Mouse (Mus musculus) spleen, adult 18-20 months (tissue): ENCODE results near the gene Alg1.
"Not testable (repeated sequence)": the region's sequence is repeated elsewhere in the genome, so short reads cannot be mapped to it uniquely, and the experiment has no call there.

Experiments used
- DNase-seq, 2 experiments: peaks; one replicate each; pipeline ENCODE4 v3.0.0; 2022; ENCODE audit warnings: mixed read lengths in 2 of 2

Alg1 gene

DNA sequence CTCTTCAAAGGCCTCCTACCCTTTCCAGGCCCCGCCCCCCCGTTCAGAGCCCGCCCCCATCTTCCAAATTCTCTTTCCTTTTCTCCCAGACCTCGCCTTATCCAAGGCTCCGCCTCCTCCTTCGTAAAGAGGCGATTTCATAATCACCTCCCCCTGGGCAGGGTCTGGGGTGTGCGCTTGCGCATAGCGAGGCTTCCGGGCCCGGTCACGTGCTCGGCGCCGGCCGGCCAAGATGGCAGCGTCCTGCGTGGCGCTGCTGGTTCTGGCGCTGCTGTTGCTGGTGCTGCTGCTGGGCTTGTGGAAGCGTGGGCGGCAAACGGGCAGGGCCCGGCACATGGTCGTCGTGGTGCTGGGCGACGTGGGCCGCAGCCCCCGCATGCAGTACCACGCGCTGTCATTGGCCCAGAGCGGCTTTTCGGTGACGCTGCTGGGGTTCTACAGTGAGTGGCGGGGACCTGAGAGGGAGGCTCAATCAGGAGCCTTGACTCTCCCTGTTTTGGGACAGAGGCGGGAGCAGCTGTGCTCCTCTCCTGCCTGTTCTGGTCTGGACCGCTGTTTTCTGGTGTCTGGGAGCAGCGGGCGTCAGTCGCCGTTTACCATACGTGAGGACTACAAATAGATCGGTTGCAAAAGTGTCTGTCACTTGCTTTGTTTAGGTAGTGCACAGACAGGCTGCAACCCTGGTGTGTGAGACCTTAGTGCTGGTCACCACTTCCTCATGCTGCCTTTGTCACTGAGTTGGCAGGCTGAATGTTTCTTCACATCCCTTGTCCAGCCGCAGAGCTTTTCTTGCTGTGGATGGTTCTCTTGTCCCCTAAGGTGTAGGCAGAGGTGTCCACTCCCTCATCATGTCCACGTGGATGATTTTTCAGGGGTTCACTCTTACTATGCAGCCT is at the start of gene Alg1:
Alg1 (plus strand) TSS at position 204 of the 896 bp plus-strand sequence.
- DNase-seq = peak; percentile 85 to 89

DNA sequence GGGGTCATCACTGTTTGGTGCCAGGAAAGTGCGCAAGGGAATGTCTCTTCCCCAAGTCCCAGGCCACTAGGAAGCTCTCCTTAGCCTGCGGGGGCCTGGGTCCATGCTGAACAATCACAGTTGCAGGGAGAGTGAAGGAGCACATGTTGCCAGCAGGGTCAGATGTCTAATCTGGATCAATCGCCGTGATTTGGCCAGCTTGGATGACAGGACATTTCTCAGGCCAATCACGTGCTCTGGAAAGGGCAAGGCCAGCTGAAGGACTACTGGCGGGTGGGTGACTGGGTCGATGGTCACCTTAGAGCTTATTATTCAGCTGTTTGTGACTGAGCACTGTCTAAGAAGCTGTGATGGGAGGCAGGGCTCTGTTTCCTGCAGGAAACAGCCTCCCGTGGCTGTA is 49.3 kb upstream of the Alg1 start:
- no peak for DNase-seq

DNA sequence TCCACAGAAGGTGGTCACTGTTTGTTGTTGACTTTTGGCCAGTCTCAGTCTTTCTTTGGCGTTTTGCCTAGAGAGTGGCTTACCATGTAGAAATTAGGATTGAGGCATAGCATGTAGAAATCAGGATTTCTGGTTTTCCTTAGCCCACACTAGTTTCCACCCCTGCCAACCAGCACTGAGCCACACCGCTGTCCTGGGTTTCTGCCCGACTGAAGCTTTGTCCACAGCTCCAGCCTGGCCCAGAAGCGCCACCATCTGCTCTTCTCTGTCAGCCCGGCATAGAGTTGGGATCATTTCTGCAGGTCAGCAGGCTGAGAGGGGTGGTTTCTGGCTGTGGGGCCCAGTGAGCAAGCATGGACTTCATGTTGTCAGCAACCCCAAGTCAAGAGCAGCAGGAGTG is 48.5 kb upstream of the Alg1 start:
- DNase-seq = no peak

DNA sequence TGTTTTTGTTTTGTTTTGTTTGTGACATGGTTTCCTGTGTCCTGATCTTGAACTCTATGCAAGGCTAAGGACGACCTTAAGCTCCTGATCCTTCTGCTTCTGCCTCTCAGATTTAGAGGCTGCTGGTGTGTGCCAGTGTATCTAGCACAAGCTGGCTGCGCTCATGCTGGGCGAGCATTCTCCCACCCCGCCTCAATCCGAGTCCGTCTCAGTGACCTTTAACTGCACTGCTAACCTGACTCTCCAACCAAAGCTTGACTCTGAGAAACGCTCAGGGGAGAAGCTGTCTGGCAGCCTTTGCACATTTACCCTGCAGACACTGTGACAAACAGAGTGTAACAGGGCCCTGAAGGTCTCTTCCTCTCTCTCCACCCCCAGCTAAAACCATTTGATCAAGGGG is 47.7 kb upstream of the Alg1 start:
- no peak for DNase-seq

DNA sequence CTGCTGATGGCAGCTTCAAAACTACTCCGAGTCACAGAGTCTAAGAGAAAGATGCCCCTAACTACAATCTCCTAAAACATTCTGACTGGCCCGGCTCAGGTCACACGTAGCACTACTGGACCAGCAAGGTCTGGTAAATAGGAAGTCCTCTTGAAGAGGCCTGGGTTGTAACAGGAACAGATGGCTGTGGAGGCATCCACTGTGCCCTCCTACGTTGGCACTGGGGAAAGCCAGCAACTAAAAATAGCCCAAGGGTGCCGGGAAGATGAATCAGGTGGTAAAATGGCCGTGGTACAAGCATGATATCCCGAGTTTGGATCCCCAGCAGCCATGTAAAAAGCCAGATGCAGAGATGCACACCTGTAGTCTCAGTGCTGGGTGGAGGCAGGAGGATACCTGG is 47.2 kb upstream of the Alg1 start:
- no peak for DNase-seq

DNA sequence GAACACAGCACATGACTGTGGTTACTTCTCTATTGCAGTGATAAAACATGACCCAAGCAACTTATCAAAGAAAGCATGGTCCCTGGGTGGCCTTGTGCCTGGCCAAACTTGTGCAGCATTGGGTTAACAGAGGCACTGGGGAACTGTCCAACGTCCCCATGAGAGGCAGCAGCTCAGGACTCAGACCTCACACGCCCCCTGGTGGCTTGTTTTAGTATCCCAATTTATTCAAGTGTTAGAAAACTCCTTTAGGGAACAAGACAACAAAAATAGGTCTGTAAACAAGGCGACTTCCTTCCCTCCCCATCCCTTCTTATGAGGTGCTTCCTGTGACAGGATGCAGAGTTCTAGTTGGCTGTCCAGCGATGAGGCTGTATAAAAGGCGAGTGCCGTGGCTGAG is 38.3 kb upstream of the Alg1 start:
- peak in 1 of 2 experiments; percentile 51 for DNase-seq

DNA sequence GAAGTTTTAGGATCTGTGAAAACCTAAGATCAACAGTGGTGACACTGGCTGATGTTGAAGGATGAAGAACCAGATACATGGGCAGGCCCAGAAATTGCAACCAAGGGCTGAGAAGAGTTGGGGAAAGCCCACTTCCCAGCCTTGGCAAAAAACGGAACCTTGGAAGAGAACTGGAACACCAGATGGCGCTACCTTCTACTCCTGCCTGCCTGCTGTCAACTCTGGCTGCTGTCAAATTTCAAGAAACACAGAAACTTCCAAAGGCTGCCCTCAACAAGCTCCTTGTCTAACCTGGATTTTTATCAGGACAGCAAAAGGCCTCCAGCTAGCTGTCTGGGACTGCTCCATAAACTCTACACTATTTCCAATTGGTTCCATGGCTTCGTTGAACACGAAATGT is 30.7 kb upstream of the Alg1 start:
- DNase-seq = peak in 1 of 2 experiments; percentile 49

DNA sequence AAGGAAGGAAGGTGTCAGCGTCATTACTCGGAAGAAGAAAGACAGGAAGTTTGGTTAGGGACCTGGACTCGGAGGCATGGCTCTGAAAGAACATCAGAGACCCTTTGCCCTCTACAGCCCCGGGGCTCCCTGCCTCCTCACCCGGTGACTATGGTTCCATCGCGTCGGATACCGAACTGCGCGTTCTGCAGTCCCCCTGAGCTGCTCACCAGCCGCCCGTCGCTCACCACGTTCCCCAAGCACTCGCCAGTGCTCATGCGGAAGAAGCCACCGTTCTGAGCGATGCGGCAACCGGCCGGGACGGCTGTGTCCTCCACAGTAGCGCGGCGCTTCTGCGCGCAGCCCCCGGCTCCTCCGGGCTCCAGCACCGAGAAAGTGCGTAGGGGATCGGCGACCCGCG is 30.2 kb upstream of the Alg1 start:
- peak; percentile 26 to 53 for DNase-seq

DNA sequence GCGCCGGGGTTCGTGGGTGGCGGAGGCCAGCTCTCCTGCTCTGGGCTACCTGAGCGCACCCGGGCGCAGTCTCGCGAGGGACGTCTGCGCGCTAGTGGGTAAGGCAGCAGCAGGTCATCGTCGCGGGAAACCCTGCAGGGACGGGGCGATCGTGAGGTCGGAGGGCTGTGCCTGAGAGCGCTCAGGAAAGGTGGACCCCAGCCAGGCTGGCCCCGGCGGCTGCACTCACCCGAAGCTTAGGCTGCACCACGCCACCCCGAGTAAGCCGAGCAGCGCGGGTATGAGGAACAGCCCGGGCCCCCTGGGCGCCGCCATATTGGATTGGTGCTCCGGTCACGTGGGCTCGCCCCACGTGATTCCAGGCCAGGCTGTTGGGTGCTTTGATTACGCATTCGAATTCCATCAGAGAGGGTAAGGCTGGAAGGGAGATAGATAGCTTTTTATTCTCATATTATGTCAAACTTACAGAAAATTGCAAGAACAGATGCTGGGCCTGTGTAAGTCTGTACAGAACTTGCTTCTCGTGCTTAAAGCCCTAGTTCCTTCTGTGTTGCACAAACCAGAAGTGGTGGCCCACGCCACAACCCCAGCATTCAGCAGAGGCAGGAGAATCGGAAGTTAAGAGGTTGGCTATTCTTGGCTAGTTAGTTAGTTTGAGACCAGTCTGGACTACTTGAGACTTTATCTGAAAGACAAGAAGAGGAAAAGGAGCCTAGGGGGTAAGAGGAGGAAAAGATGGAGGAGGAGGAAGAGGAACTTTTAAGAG is 29.6 kb upstream of the Alg1 start, which contains the start of gene Nagpa:
Nagpa (minus strand) TSS at position 345 of the 766 bp plus-strand sequence.
- DNase-seq = peak; percentile 60 to 78

DNA sequence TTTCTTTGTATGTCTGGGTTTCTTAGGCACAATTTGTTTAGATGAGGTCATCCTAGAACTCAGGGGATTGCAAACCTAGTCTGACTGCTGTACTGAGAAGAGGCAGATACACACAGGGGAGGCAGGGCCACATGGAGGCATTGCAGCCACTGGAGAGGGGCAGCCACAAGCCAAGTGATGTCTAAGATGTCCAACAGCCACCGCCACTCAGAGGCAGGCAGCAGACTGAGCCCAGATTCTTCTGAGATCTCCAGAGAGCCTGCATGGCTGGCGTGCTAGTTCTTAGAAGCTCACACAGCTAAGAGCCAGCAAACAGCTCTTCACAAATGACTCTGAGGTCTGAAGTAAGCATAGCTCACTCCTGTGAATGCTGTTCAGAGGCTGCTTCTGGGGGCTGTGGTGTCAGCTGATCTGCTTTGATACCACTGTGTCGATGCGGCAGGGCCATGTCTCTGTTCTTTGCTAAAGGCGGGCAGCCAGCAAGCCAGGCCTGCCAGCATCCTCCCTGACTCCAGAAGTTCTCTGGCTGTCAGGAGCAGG is 27.9 kb upstream of the Alg1 start:
- no peak for DNase-seq

DNA sequence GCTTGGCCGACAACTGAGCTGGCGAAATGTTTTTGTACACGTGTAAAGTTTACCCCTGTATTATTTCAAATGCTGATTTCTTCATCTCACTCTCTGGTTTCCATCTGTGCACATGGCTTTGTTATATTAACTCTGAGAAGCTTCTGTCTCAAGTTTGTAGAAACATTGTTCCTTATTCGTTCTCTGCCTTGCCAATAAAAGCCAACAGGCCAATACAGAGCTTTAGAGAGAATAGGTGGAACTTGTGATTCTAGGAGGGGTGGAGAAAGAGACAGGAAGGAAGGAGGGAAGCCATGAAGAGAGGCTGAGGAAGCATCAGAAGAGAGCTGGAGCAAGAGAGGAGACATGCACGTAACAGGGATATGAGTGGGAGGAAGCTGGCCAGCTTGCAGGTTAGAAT is 27.4 kb upstream of the Alg1 start:
- no peak for DNase-seq

DNA sequence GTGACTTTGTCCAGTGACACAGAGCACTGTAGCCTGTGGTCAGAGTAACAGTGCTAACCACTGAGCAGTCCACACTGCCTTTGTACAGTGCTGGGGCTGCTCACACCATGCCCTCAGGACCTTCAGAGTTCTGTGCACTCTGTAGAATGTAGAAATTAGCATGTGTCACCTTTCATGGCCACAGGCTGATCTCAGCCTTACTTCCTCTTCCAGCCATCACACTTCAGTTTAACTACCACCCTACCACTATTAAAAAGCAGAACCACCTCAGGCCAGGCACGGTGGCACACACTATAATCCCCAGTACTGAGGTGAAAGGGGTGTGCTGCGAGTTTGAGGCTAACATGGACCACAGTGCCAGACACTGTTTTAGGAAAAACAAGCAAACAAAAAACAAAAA is 23.1 kb upstream of the Alg1 start:
- no peak for DNase-seq

DNA sequence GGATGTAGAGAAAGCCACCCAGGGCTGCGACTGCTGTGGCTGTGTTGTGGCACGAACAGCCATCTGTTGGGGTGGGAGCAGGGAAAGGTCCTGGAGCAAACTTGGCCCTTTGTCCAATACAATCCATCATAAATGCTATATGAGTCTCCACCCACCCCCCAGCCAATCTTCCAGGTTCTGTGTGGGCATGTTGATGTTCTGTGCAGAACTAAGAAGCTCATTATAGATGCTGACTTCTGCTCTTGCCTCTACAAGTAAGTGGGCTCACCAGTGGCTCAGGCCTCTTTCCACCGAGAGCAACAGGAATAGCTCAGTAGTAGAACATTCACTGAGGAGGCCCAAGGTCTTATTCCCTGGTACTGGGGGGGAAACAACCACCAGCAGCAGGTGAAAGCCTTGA is 21.3 kb upstream of the Alg1 start:
- no peak for DNase-seq

DNA sequence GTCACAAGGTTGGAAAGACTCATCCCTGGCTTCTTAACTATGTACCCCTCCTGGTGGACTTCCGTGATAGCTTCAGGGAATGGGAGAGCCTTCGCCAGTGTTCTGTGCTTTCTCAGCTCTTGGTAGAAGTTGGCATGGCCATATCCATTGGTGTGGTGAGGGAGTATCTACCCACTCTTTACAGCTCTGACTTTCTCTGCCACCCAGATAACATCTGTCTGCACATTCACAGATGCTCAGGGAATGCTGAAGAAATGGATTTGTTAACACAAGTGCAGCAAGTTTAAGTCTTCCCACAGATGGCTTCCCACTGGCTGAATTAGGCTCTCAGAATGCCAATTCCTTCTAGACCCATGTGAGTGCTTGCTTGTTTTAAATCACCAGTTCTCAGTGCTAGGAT is 19.3 kb upstream of the Alg1 start:
- DNase-seq = no peak

DNA sequence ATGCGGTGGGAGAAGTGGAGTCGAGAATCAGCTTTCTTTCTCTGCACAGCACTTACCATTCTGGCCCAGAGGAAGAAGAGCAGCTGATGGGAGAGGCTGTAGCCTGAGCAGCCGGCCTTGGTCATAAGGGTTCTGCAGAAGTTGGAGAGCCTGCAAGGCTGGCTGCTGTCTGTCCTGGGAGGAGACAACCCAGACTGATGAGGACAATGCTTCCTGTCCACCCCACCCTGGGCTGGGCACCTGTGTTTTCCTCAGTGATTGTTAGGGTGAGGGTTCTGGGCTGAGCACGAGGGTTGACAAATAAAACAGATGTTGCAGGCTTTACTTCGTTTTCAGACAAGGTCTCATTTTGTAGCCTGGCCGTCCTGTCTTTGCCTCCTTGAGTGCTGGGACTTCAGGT is 16.7 kb upstream of the Alg1 start:
- no peak for DNase-seq

DNA sequence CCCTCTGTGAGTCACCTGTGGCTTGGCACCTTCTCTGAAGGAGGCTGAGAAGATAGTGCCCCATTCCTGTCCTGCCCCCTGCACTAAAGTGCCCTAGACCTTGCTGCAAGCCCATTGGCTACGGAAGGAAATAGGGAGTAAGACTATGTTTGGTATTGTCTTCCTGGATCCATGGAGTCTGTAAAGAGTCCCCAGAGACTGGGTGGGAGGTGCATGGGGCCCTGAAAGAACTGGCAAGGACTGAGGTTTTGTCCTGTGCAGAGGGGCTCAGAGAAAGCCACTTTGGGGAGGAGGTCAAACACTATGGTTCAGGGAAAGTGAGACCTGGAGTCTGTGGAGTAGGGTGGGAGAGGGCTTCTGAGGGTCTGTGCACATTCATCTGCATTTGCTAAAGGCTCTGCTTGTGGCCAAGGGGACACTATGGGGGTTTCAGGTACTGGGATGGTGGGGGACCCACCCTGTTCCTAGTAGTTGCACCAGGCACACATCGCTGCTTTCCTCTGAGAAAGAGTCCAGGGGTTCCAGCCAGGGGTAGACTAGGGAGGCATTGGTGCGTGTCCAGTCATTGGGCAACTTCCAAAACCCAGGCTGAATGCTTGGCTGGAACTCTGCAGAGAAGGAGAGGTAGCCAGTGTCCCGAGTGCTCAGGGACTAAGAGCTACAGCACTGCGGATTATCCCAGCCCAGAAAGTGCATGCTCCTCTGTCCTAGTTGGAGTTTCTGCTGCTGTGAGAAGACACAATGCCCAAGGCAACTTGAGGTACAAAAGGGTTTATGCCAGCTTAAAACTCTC is 15.9 kb upstream of the Alg1 start:
- no peak for DNase-seq

DNA sequence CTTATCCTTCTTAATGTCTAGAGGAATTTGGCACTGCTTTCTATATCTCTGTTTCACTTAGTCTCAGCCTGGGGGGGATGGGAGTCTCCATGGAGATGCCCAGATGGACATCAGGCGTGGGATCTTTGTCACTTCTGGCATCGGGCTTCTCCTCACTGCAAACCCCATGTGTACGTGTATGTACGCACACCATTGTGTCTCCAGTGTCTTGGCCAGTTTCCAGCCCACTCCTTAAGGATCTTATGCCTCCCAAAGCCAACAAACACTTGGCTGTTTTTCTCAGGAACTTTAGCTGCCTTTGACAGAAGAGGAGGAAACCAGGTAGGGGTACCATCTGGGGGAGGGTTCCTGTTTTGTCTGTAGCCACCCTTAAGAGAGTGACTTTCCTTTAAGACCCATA is 12.0 kb upstream of the Alg1 start:
- no peak for DNase-seq

DNA sequence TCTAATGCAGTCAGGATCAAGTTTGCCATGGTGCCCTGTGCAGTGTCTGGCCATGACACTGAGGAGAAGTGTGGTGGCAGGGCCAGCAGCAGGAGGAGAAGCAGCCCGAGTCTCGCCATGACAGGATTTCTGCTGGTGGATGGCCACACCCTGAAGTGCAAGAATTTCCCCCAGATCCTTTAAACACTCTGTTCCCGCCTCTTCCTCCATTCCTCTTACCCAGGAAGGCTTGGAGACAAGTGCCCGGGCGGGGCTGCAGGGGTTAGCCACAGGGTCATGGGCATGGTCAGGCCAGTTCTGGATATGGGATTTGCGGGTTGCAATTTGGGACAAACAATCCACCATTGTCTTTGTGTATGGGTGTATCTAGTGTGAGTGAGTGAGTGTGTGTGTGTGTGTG is 11.3 kb upstream of the Alg1 start, which contains the start of gene AU021092:
AU021092 (minus strand) TSS at position 160 of the 400 bp plus-strand sequence.
- no peak for DNase-seq

DNA sequence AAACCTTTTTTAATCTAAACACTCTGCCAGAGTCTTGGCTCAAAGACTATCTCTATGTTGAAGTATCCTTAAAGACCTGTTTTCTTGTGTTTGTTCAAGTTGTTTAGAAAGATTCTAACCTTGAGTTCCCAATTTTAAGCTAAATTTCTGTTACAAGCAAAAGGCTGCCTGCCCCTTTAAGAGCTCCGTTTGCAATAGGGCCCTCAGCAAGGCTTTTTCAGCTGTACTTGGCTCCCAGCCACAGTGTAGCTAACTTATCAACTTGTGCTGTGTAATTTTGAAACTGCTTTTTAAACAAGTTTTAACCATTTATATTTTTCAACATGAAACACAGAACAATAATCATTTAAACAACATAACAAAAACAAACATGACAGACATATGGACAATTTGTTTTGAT is 6.9 kb upstream of the Alg1 start:
- DNase-seq = not testable (repeated sequence)

DNA sequence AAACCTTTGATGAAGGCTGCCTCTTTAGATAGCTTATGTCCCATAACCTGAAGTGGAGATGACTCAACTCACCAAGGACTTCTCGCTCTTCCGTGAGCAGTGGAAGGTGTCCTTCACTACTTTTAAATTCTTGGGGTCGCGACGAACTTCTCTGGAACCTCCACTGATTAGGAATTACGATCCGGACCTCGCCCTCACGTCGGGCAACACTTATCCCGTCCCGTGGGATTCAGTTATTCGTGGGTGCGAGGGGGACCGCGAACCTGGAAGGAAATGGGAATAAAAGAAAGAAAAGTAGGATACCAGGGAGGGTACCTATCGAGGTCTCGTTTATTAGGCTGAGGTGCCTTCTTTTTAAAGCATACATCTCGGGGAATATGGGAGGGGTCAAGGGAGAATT is 5.9 kb upstream of the Alg1 start:
- not testable (repeated sequence) for DNase-seq

DNA sequence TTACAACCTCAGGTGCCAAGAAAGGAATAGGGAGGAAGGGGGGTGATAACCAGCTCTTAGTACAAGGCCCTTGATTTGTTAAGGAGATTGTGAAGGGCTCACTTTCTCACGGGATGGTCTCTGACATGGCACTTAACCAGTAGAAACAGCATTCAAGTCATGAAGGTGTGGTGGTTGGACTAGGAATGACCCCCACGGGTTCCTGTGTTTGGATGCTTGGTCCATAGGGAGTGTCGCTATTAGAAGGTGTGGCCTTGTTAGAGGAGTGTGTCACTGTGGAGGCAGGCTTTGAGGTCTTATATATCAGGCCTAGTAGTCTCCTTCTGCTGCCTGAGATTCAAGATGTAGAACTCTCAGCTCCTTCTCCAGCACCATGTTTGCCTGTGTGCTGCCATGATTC is 5.3 kb upstream of the Alg1 start:
- DNase-seq = not testable (repeated sequence)

DNA sequence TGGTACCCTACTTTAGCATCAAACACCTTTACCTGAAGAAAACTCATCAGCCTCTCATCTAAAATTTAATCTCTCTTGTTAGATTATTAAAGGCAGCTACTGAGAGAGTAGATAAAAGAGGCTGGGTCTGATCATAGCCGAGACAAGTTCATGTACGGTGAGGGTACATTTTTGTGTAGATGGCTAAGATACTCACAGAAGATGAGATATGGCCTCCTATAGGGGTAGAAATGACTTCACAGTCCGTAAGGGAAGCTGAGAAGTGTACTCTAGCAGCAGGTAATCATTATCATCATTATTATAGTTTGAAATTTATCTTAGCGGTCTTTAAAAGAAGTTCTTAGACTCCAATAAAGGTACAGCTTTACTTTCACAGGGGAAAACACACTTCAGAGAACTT is 439 bp upstream of the Alg1 start:
- DNase-seq = no peak

DNA sequence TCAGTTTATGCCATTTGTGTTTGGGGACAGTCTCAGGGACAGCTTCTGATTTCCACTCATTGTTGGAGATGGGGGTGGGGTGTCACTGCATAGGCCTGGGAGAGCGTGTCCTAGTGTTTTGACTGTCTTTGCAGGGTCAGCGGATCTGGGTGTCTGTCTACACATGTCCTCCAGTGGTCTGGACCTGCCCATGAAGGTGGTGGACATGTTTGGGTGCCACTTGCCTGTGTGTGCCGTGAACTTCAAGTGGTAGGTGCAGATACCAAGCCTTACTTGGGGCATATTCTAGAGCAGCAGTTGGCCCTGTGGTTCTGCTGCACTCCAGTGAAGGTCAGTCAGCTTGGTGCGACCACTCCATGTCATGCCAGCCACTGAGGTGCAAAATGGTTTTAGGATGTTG is 8.9 kb downstream of the Alg1 start:
- DNase-seq = no peak
